Mouse (Mus musculus) stomach, postnatal 0 days (tissue): Measurements from ENCODE around the gene Ap1s3.

Experiments
- CTCF ChIP-seq: IDR thresholded peaks from 2 replicates; pipeline ENCODE4 v1.5.1; 2016; ENCODE audit warnings: antibody characterized with exemption, low read depth, mild to moderate bottlenecking, moderate library complexity
- EP300 ChIP-seq: optimal IDR thresholded peaks from 2 replicates; pipeline ENCODE3; 2016; ENCODE audit warnings: antibody characterized with exemption

DNA sequence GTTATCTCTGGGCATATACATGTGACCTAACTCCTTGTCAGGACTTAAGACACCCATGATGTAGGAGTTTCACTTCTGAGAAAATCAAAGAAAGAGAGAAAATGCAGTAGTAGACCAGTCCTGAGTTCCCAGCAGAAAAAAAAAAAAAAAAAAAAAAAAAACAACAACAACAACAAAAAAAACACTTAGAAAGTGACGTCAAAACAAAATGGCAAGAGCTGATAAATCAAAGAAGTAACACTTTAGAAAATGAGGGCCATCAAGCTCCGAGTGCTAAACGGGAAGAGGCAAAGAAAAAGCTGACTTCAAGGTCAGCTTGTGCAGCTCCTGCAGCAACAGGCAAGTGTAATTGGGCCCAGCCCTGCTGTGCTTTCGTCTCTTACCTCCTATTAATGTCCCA, 3.9 kb upstream of the Ap1s3 start:
- no peak for TF ChIP-seq CTCF
- no peak for TF ChIP-seq EP300
